Mouse (Mus musculus) CH12.LX (cell line): Measurements from ENCODE around the gene Mrpl20.

Experiments used
- CHD2 ChIP-seq: IDR thresholded peaks from 2 replicates; pipeline ENCODE4 v1.6.1; 2011; ENCODE audit warnings: low read length, improper control_type of control experiment
- CTCF ChIP-seq, 2 experiments: IDR thresholded peaks in 1 of 2; conservative IDR thresholded peaks in 1 of 2; 2 replicates each; pipeline ENCODE4 v1.5.1; 2011 to 2012; ENCODE audit warnings: low read depth in 2 of 2, low read length in 2 of 2, improper control_type of control experiment in 1 of 2, inconsistent platforms in 1 of 2, mild to moderate bottlenecking in 1 of 2, moderate library complexity in 1 of 2
- MAX ChIP-seq: IDR thresholded peaks from 2 replicates; pipeline ENCODE4 v1.6.1; 2011; ENCODE audit warnings: low read length, improper control_type of control experiment
- MXI1 ChIP-seq: IDR thresholded peaks from 2 replicates; pipeline ENCODE4 v1.6.1; 2011; ENCODE audit warnings: mild to moderate bottlenecking, low read depth, low read length, improper control_type of control experiment
- POLR2A ChIP-seq: IDR thresholded peaks from 2 replicates; pipeline ENCODE4 v1.6.1; 2011; ENCODE audit warnings: low read depth, mild to moderate bottlenecking, improper control_type of control experiment, low read length
- UBTF ChIP-seq: IDR thresholded peaks from 2 replicates; pipeline ENCODE4 v1.6.1; 2012; ENCODE audit warnings: low read depth, mild to moderate bottlenecking, inconsistent platforms, low read length, improper control_type of control experiment, moderate library complexity
- ZMIZ1 ChIP-seq: IDR thresholded peaks from 2 replicates; pipeline ENCODE4 v1.6.1; 2012; ENCODE audit warnings: low read depth, mild to moderate bottlenecking, inconsistent platforms, low read length, improper control_type of control experiment

DNA sequence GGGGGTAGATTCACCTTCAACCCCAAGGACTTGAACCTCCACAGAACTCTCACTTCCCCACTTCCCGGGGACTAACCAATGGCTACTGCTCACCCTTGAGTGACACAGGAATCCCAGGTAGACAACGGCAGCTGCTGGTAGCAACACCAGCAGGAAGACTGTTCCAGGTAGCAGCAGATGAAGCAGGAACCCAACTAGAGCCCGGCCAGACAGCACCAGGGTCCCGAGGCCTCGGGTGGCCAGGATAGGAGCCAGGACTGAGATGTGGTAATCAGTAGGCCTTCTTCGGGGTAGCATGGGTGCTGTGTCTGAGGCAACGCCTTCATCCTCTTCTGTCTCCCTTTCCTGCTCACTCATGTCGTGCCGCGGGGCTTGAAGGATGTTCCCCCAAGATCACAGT lies 17.4 kb upstream of the Mrpl20 start:
- TF ChIP-seq POLR2A (no peak), ZMIZ1 (no peak), UBTF (no peak), MXI1 (no peak), CTCF (conservative IDR thresholded peaks at IDR 0.05 in 1 of 2, IDR thresholded peaks at IDR 0.05 in 1 of 2; ENCODE audit: low read depth in 2 of 2, low read length in 2 of 2) (no peak), CHD2 (no peak), MAX (no peak)
